Mouse (Mus musculus) forebrain, embryonic 10.5 days (tissue): Measurements from ENCODE around the gene Ankrd12. TPM values are rescaled to one million over a fixed set of nuclear protein-coding genes. Genes with fewer than 3 reads are reported as not detected.
A peak's percentile ranks its signal among the peaks of the same experiment; 100 is the strongest.

Experiments
- DNase-seq: peaks from one replicate; pipeline ENCODE4 v3.0.0-alpha.2; 2017; ENCODE audit warnings: low spot score; ENCODE audit errors: extremely low spot score
- H3K27ac ChIP-seq: fragments of 300-500 bp; sonication (generic); 2 replicates; pipeline ENCODE4 v1.5.1; 2016; ENCODE audit warnings: mild to moderate bottlenecking
- H3K27me3 ChIP-seq: fragments of 300-500 bp; sonication (generic); 2 replicates; pipeline ENCODE4 v1.6.1; 2016; ENCODE audit warnings: mild to moderate bottlenecking; ENCODE audit not compliant: poor library complexity, severe bottlenecking
- H3K36me3 ChIP-seq: fragments of 300-500 bp; sonication (generic); replicated peaks from 2 replicates; pipeline ENCODE4 v1.6.1; 2016; ENCODE audit warnings: mild to moderate bottlenecking, moderate library complexity
- H3K4me1 ChIP-seq: fragments of 300-500 bp; sonication (generic); 2 replicates; pipeline ENCODE4 v1.6.1; 2016
- H3K4me3 ChIP-seq: fragments of 300-500 bp; sonication (generic); 2 replicates; pipeline ENCODE4 v1.5.1; 2016; ENCODE audit warnings: mild to moderate bottlenecking, moderate library complexity
- H3K9me3 ChIP-seq: fragments of 300-500 bp; sonication (generic); 2 replicates; pipeline ENCODE4 v1.6.1; 2016; ENCODE audit warnings: mild to moderate bottlenecking, moderate library complexity
- WGBS: fragments of 180-500 bp; shearing (Covaris S2); methylation state at CpG from one replicate; pipeline ENCODE4 v1.1.7; 2016; 5-methylcytosine and 5-hydroxymethylcytosine counted together
- polyA plus RNA-seq: library from polyadenylated mRNA; unstranded; fragments of >200 nt; fragmentation: Nextera tagmentation; extraction: Ambion mirVana; gene quantifications from 2 replicates; pipeline ENCODE4 v1.2.1, GENCODE M21; 2016

Gene Ankrd12
- polyA plus RNA-seq, 1 experiment from 2014 or later: 14.6 TPM

DNA sequence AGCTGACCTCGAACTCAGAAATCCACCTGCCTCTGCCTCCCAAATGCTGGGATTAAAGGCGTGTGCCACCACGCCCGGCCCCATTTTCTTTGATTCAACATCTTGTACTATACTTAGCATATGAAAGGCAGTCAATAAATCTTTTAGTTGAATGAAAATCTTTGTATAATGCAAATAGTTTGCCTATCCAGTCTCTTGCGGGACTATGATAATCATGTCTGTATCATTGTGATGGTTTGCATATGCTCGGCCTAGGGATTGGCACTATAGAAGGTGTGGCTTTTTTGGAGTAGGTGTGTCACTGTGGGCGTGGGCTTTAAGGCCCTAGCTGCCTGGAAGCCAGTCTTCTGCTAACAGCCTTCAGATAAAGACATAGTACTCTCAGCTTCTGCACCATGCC, 27.2 kb upstream of the Ankrd12 start:
- Histone ChIP-seq H3K36me3 (no peaks in the 10 kb centered on the region), H3K9me3 (no peaks in the 10 kb centered on the region), H3K27ac (no peak overlapping the region), H3K4me3 (no peak overlapping the region), H3K4me1 (peaks cover 15% of the 10 kb centered on the region), H3K27me3 (no peaks in the 10 kb centered on the region)
- 89% methylated on average over 7 of the region's 7 CpGs for WGBS
- no peak for DNase-seq

DNA sequence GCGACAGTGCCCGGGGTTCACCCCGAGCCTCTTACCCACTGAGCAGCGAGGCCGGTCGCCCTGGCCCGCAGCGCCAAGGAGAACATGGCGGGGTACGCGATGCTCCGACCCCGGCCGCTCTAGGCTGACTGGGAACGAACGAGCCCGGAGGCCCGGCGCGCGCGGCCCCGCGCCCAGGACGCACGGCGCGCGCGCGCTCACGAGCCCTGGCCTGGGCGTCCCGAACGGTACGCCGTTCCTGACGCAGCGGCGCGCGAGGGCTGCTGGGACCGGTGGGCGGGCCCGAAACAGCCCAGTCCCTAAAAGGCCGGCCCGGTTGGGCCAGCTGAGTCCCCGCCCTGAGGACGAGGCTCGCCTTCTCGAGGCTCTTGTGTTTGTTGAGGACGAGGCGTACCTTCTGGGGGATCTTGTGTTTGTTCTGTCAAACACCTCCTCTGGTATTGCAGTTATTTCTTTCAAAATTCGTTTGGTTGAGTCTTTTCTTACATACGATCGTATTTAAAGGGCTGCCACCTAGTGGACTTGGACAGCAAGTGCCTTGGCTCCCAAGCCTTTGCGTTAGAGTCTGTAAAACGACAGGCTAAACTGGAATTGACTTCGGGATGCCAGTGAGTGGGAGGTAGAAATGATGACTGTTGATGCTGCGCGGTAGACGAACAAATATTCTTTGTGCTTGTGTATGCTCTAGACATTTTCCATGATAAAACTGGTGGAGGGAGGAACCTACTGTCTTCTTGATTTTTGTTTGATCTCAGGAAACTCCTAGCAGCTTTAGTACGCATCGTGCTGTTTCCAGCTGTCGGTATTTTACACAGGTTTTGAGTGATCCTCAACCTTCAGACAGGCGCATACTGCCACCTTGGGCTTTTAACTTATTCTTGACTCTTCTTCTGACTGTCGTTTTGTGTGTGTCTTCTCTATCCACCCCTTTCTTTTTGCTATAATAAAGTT, 24.8 kb upstream of the Ankrd12 start, which contains the start of gene Ndufv2:
Gene Ndufv2, minus strand, starts transcription at position 180 of the 951 bp plus-strand sequence.
- WGBS: 1% methylated on average over 67 of the region's 67 CpGs
- peaks cover 15% of the 10 kb centered on the region for H3K4me1 ChIP-seq

DNA sequence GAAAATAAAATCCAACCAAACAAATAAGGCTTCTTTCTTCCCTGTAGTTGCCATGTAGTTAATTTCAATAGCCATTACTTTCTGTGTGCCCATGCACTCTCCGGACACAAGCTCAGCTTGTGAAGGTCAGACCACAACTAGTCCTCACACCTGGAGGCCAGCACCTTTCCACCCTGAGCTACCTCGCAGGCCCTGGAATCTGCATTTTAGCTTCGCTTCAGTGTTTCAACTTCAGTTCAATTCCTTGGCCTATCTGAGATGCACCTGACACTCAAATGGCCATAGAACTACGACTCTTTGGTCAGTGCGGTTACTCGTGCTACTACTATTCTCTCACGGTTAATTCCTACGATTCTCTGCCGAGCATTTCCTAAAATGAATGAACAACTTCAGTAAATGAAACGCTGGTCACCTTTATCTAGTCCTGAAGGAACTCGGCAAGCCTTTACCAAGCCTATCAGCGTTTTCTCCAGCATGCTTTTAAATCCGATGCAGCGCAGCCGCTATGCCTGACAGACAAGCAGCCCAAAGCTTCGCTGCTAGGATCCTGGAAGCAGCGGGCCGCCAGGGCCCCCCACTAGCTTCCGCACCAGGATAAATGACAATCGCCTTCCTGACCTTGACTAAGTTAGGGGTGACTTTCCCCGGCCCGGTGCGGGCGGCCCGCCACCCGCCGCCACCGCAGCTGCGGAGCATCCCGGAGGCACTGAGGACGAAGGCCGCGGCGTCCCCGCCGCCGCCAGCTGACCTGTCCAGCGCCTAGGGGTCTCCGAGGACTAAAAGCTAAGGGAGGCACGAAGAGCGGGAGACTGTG, 23.9 kb upstream of the Ankrd12 start:
- peak overlapping the region; percentile 97 for H3K27ac ChIP-seq
- WGBS: 1% methylated on average over 41 of the region's 41 CpGs
- no peak for DNase-seq
- peaks cover 15% of the 10 kb centered on the region for H3K4me1 ChIP-seq
- H3K4me3 ChIP-seq: peak overlapping the region; percentile 96
- no peaks in the 10 kb centered on the region for H3K27me3 ChIP-seq
- peaks cover 8% of the 10 kb centered on the region for H3K36me3 ChIP-seq
- no peaks in the 10 kb centered on the region for H3K9me3 ChIP-seq

More for the DNA sequence above, 24.8 kb upstream of the Ankrd12 start, which contains the start of gene Ndufv2:
- DNase-seq: peak; percentile 95
- Histone ChIP-seq H3K36me3 (peaks cover 8% of the 10 kb centered on the region), H3K27me3 (no peaks in the 10 kb centered on the region), H3K4me3 (peak within 1 kb of the TSS; percentile 96), H3K27ac (peak within 1 kb of the TSS; percentile 97), H3K9me3 (no peaks in the 10 kb centered on the region)

DNA sequence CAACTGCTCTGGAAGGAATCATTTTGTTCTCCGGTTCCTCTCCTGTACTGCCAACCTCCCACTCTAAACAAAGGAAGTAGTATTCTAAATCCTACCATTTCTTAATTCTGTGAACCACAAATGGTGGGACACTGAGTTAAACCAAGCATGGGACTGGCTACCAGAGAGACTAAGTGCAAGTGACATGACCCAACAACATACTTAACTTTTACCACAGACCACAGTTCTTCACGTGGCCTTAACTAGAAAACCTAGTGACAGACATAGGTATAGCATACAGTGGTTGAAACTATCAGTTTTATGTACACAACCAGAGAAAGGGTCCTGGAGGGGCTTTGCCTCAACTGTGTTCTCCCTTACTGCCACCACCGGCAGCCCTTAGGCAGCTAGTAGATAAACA, 15.8 kb upstream of the Ankrd12 start:
- H3K27ac ChIP-seq: no peak overlapping the region
- DNase-seq: no peak
- no peak overlapping the region for H3K4me3 ChIP-seq
- 91% methylated on average over 3 of the region's 3 CpGs for whole genome bisulfite sequencing
- peaks cover 58% of the 10 kb centered on the region for H3K36me3 ChIP-seq
- H3K27me3 ChIP-seq: no peaks in the 10 kb centered on the region
- H3K9me3 ChIP-seq: no peaks in the 10 kb centered on the region
- no peaks in the 10 kb centered on the region for H3K4me1 ChIP-seq

DNA sequence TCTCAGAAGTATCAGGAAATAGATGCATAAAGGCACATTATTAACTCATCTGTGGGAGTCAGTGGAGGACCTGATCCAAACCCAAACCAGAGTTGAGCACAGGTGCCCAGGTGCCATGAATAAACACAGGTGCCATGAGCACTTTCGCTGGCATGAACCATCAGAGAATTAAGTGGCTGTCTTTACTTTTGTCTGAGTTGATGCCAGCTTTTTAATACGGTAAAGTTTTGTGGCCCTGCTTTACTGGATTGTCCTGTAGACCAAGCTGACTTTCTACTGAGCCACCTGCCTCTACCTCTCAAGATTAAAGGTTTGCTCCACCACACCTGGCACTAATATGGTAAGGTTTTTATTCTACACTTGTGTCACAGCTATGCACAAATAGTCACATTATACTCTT, 15.2 kb upstream of the Ankrd12 start:
- H3K36me3 ChIP-seq: peaks cover 59% of the 10 kb centered on the region
- H3K27ac ChIP-seq: no peak overlapping the region
- no peak overlapping the region for H3K4me3 ChIP-seq
- no peaks in the 10 kb centered on the region for H3K9me3 ChIP-seq
- no peak for DNase-seq
- WGBS: 91% methylated on average over 2 of the region's 2 CpGs
- no peaks in the 10 kb centered on the region for H3K27me3 ChIP-seq
- H3K4me1 ChIP-seq: no peaks in the 10 kb centered on the region

DNA sequence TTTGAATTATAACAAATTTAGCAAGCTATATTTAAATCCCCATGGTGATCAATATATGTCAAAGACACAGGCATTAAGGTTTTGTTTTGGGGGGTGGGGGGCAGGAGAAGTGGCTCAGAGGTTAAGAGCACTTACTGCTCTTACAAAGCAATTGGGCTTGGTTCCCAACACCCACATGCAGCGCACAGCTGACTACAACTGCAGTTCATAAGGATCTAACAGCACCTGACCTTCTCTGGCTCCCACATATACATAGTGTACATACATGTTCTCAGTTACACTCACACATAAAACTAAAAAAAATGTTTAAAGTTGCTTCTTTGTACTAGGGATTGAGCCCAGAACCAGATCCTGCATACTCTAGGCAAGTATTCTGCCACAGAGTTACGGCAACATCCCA, 14.5 kb upstream of the Ankrd12 start:
- WGBS: 93% methylated on average over 2 of the region's 2 CpGs
- Histone ChIP-seq H3K27ac (no peak overlapping the region), H3K9me3 (no peaks in the 10 kb centered on the region), H3K4me1 (no peaks in the 10 kb centered on the region), H3K4me3 (no peak overlapping the region), H3K27me3 (no peaks in the 10 kb centered on the region), H3K36me3 (peaks cover 62% of the 10 kb centered on the region)
- DNase-seq: no peak

DNA sequence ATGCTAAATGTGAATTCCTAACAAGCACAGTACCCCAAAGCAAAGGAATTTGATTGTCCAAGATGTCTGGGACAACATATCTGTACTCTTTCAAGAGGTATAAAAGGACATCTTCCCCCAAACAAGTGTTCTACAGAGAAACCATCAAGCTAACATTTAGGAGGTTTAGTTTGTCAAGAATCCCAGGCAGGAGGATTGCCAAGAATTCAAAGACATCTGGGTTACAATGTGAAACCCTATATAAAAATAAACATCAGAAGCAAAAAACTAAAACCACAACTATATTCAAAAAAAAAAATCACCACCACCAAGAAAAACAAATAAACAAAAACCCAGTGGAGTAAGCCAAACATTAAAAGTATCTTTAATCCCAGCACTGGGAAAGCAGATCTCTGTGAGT, 13.4 kb upstream of the Ankrd12 start:
- H3K27me3 ChIP-seq: no peaks in the 10 kb centered on the region
- no peak for DNase-seq
- no peak overlapping the region for H3K4me3 ChIP-seq
- H3K36me3 ChIP-seq: peaks cover 72% of the 10 kb centered on the region
- no peaks in the 10 kb centered on the region for H3K9me3 ChIP-seq
- no peaks in the 10 kb centered on the region for H3K4me1 ChIP-seq
- H3K27ac ChIP-seq: no peak overlapping the region

DNA sequence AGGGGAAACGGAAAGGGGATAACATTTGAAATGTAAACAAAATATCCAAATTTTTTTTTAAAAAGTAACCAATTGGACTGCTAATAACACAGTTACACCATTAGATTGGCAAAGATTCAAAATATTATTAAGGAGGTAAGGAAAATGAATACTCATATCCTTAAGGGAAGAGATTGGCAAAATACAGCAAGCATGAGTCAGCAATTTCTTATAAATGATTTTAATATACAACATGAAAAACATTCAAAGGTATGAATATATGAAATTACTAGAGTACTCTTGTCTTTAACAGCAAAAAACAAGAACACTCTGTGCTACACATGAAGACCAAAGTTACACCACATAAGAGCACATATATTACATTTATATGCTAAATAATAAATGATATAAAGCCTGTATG, 8.1 kb upstream of the Ankrd12 start:
- Histone ChIP-seq H3K36me3 (peaks cover 83% of the 10 kb centered on the region), H3K27me3 (no peaks in the 10 kb centered on the region), H3K4me3 (no peak overlapping the region), H3K4me1 (no peaks in the 10 kb centered on the region), H3K27ac (no peak overlapping the region), H3K9me3 (no peaks in the 10 kb centered on the region)
- no peak for DNase-seq
- WGBS: 97% methylated on average over 1 of the region's 1 CpGs

DNA sequence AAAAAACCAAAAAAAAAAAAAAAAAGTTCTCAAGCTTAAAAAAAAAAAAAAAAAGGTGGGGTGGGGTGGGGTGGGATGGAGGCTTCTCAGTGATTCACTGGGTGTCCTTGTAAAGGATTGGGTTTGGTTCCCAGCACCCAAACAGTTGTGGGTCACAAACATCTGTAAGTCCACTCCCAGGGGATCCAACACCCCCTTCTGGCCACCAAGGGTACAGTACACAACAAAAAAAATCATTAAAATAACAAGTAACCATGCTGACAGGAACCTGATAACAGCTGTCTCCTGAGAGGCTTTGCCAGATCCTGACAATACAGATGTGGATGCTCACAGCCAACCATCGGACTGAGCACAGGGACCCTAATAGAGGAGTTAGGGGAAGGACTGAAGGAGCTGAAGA, 7.6 kb upstream of the Ankrd12 start:
- Histone ChIP-seq H3K4me1 (no peaks in the 10 kb centered on the region), H3K27ac (no peak overlapping the region), H3K4me3 (no peak overlapping the region), H3K9me3 (no peaks in the 10 kb centered on the region), H3K27me3 (no peaks in the 10 kb centered on the region), H3K36me3 (peaks cover 85% of the 10 kb centered on the region)
- WGBS: 84% methylated on average over 1 of the region's 1 CpGs
- DNase-seq: no peak

DNA sequence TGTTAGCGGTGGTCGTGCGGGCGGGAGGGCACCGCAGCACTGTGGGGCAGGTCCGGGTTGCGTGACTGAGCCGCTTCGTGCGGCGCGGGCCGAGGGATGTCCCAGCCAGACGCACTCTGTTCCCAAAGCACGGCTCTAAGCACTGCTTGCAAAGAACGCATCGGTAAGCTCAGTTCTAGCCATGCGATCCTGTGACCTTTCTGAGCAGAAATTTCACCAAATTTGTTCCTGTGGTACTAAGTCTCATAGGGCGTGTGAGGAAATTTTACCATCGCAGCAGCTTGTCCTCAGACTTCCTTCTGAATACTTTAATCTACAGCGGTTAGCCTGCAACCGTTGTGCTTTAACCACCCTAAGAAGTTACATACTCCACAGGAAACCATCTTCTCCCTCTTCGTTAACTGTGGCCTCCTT, 555 bp upstream of the Ankrd12 start:
- peak overlapping the region; percentile 90 for H3K27ac ChIP-seq
- peaks cover 33% of the 10 kb centered on the region for H3K36me3 ChIP-seq
- H3K9me3 ChIP-seq: no peaks in the 10 kb centered on the region
- peaks cover 18% of the 10 kb centered on the region for H3K4me1 ChIP-seq
- H3K27me3 ChIP-seq: peaks cover 14% of the 10 kb centered on the region
- 1% methylated on average over 23 of the region's 23 CpGs for WGBS
- no peak for DNase-seq
- H3K4me3 ChIP-seq: peak overlapping the region; percentile 86

DNA sequence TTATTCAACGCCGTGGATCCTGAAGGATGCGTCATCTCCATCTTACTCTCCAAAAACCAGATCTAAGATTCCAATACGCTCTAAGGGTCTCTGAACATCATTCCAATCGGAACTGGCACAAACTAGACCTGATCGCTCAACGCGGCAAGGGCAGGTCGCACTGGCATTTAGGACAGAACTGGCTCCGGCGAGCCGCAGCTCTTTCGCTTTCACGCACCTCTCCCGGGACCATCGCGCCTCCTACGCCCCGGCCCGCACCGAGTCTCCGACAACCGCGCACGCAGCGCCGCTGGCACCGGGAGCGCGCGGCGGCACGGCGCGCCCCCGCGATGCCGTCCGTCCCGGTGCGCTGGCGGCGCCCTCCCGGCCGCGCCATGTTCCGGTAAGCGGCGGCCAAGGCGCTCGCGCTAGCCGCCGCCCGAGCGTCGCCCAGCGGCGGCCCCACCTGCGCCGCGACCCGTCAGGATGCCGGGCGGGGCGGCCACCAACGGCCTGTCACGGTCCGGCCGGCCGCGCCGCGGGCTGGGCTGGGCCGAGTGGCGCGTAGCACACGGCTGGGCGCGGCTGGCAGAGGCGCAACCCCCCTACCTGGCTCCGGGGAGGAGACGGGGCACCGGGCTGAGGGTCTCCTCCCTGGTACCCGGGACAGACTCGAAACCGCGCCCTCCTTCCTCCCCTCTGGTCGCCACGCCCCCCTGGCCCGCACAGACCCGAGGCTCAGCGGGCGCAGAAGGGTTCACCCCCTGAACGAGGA, 538 bp downstream of the Ankrd12 start:
- Histone ChIP-seq H3K27me3 (peaks cover 14% of the 10 kb centered on the region), H3K27ac (peak overlapping the region; percentile 90), H3K4me3 (peak overlapping the region; percentile 86), H3K9me3 (no peaks in the 10 kb centered on the region), H3K4me1 (peaks cover 18% of the 10 kb centered on the region), H3K36me3 (peaks cover 27% of the 10 kb centered on the region)
- DNase-seq: peak; percentile 28
- WGBS: under 1% methylated on average over 95 of the region's 95 CpGs

DNA sequence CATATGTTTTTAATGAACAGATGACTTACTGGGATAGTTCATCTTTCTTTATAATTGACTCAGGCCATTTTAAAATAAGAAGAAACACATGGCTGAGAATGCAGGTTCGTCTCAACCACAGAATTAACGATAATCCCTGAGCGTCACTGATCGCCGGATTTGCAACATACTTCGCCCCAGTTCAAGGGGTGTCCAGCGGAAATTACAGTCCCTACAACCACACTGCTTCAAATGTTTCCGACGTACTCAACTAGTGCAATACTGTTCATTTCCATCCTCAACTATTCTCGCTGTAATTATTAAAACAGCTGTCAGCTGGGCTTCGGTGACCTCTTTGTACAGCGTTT, 1.1 kb downstream of the Ankrd12 start:
- WGBS: 8% methylated on average over 12 of the region's 12 CpGs
- H3K36me3 ChIP-seq: peaks cover 21% of the 10 kb centered on the region
- no peak overlapping the region for H3K27ac ChIP-seq

More for the DNA sequence above, 1.1 kb downstream of the Ankrd12 start:
- H3K27me3 ChIP-seq: peaks cover 14% of the 10 kb centered on the region
- H3K4me3 ChIP-seq: peak overlapping the region; percentile 86
- peaks cover 18% of the 10 kb centered on the region for H3K4me1 ChIP-seq
- H3K9me3 ChIP-seq: no peaks in the 10 kb centered on the region
- DNase-seq: no peak
